ENCODE assay signal across 8 mouse cellular contexts in genomic region chr3:32709388-32709787, GRCm38 (mm10). TPM values are rescaled to one million over a fixed set of nuclear protein-coding genes. Genes with fewer than 3 reads are reported as not detected.
DNase-seq lines count a peak whose midpoint lies in the region; ATAC-seq and TF ChIP-seq lines count a peak whose summit lies in the region.

No protein-coding gene starts in this region.

- no peak for TF ChIP-seq POLR2A in bone marrow macrophage, adult 2 months (IDR thresholded peaks at IDR 0.05; ENCODE audit: borderline replicate concordance, low read depth, low read length)

- DNase-seq in kidney, postnatal 4 days: no peak
- no peak for DNase-seq in hindbrain, embryonic 14.5 days (ENCODE audit: low spot score)
- no peak for DNase-seq in layer of hippocampus, adult 9-11 months
- DNase-seq in spleen, postnatal 10 days (ENCODE audit: low spot score in 2 of 2): no peak
- no peak for DNase-seq in adrenal gland, postnatal 25 days

- H3K36me3 ChIP-seq in kidney, embryonic 14.5 days (ENCODE audit: control insufficient read depth, insufficient read depth, low read length): peaks cover 29% of the 10 kb centered on the region
- H3K36me3 ChIP-seq in hindbrain, embryonic 14.5 days (replicated peaks; ENCODE audit: control insufficient read depth, insufficient read depth): peaks cover 28% of the 10 kb centered on the region
- H3K36me3 ChIP-seq in midbrain, embryonic 13.5 days: peaks cover 28% of the 10 kb centered on the region

- H3K9ac ChIP-seq in kidney, embryonic 14.5 days (ENCODE audit: low read depth, low read length): peak overlapping the region; percentile 83
- H3K9ac ChIP-seq in hindbrain, embryonic 14.5 days: peak overlapping the region; percentile 68
- H3K9ac ChIP-seq in midbrain, embryonic 13.5 days (replicated peaks): peak overlapping the region; percentile 95

- H3K4me3 ChIP-seq in kidney, embryonic 14.5 days (ENCODE audit: low read length): peak overlapping the region; percentile 85
- peak overlapping the region; percentile 97 for H3K4me3 ChIP-seq in bone marrow macrophage, adult 2 months (ENCODE audit: insufficient read depth, low read length)
- H3K4me3 ChIP-seq in hindbrain, embryonic 14.5 days (replicated peaks; ENCODE audit: low read length): peak overlapping the region; percentile 62
- peak overlapping the region; percentile 98 for H3K4me3 ChIP-seq in midbrain, embryonic 13.5 days (replicated peaks)

- ATAC-seq in kidney, embryonic 14.5 days (ENCODE audit: low FRiP score, low TSS enrichment): no peak
- no peak for ATAC-seq in hindbrain, embryonic 14.5 days (ENCODE audit: low FRiP score)
- ATAC-seq in midbrain, embryonic 13.5 days: no peak

- no peak for TF ChIP-seq CTCF in bone marrow macrophage, adult 2 months (IDR thresholded peaks at IDR 0.05; ENCODE audit: low read depth, low read length)

- H3K4me2 ChIP-seq in kidney, embryonic 14.5 days (replicated peaks; ENCODE audit: low read depth, low read length): peak overlapping the region; percentile 69
- H3K4me2 ChIP-seq in hindbrain, embryonic 14.5 days (replicated peaks): peak overlapping the region; percentile 77
- H3K4me2 ChIP-seq in midbrain, embryonic 13.5 days (replicated peaks): peak overlapping the region; percentile 82

- H3K27me3 ChIP-seq in kidney, embryonic 14.5 days (ENCODE audit: control insufficient read depth, insufficient read depth, low read length): no peaks in the 10 kb centered on the region
- no peaks in the 10 kb centered on the region for H3K27me3 ChIP-seq in hindbrain, embryonic 14.5 days (ENCODE audit: control insufficient read depth, insufficient read depth, low read length)
- H3K27me3 ChIP-seq in midbrain, embryonic 13.5 days: no peaks in the 10 kb centered on the region

- peaks cover 10% of the 10 kb centered on the region; the same call in 1 of the 2 replicates for H3K4me1 ChIP-seq in kidney, embryonic 14.5 days (ENCODE audit: control insufficient read depth, insufficient read depth, low read length)
- H3K4me1 ChIP-seq in bone marrow macrophage, adult 2 months (ENCODE audit: control insufficient read depth, insufficient read depth, low read length): peaks cover 3% of the 10 kb centered on the region; the same call in 1 of the 2 replicates
- peaks cover 15% of the 10 kb centered on the region; the same call in 1 of the 2 replicates for H3K4me1 ChIP-seq in hindbrain, embryonic 14.5 days (replicated peaks; ENCODE audit: control insufficient read depth, insufficient read depth, low read length)
- peaks cover 18% of the 10 kb centered on the region for H3K4me1 ChIP-seq in midbrain, embryonic 13.5 days (replicated peaks)

- WGBS in kidney, embryonic 14.5 days: 7% methylated on average over 9 of the region's 9 CpGs
- WGBS in hindbrain, embryonic 14.5 days: 10% methylated on average over 9 of the region's 9 CpGs
- 11% methylated on average over 9 of the region's 9 CpGs for WGBS in midbrain, embryonic 13.5 days

- H3K27ac ChIP-seq in kidney, embryonic 14.5 days (ENCODE audit: low read depth, low read length): peak overlapping the region; percentile 90
- peak overlapping the region; percentile 78 for H3K27ac ChIP-seq in bone marrow macrophage, adult 2 months (ENCODE audit: insufficient read depth, low read depth, low read length)
- peak overlapping the region; percentile 86; the same call in 1 of the 2 replicates for H3K27ac ChIP-seq in hindbrain, embryonic 14.5 days
- peak overlapping the region; percentile 94 for H3K27ac ChIP-seq in midbrain, embryonic 13.5 days

- H3K9me3 ChIP-seq in kidney, embryonic 14.5 days (ENCODE audit: control insufficient read depth, low read length): no peaks in the 10 kb centered on the region
- no peaks in the 10 kb centered on the region for H3K9me3 ChIP-seq in hindbrain, embryonic 14.5 days (ENCODE audit: control insufficient read depth, low read length)
- H3K9me3 ChIP-seq in midbrain, embryonic 13.5 days: no peaks in the 10 kb centered on the region

RNA-seq across cellular contexts. Expression of gene Actl6a, which starts 3.3 kb away (rescaled TPM):
- polyA plus RNA-seq in kidney, embryonic 14.5 days (2014; fragmentation: Nextera tagmentation; extraction: Ambion mirVana): 197 and 214 TPM in 2 replicates
- polyA plus RNA-seq in bone marrow macrophage, adult 2 months (2012; ENCODE audit: insufficient read depth, insufficient read length, missing spikeins): 31.7 and 40.9 TPM in 2 replicates
- polyA plus RNA-seq in hindbrain, embryonic 14.5 days (2014; fragmentation: Nextera tagmentation; extraction: Ambion mirVana): 58.7 and 63.9 TPM in 2 replicates
- 149 TPM in 2 replicates for polyA plus RNA-seq in midbrain, embryonic 13.5 days (2015; fragmentation: Nextera tagmentation; extraction: Ambion mirVana)
- 55.6 and 57.1 TPM in 2 replicates for total RNA-seq in adrenal gland, postnatal 25 days (2021)

RNA-seq across cellular contexts. Expression of gene Ndufb5, which starts 27.4 kb away (rescaled TPM):
- 358 and 449 TPM in 2 replicates for polyA plus RNA-seq in kidney, embryonic 14.5 days (2014; fragmentation: Nextera tagmentation; extraction: Ambion mirVana)
- 143 TPM in 2 replicates for polyA plus RNA-seq in bone marrow macrophage, adult 2 months (2012; ENCODE audit: insufficient read depth, insufficient read length, missing spikeins)
- 336 and 395 TPM in 2 replicates for polyA plus RNA-seq in hindbrain, embryonic 14.5 days (2014; fragmentation: Nextera tagmentation; extraction: Ambion mirVana)
- 308 and 338 TPM in 2 replicates for polyA plus RNA-seq in midbrain, embryonic 13.5 days (2015; fragmentation: Nextera tagmentation; extraction: Ambion mirVana)
- total RNA-seq in adrenal gland, postnatal 25 days (2021): 296 and 331 TPM in 2 replicates

RNA-seq across cellular contexts. Expression of gene Mrpl47, which starts 28.0 kb away (rescaled TPM):
- 35.7 and 55.2 TPM in 2 replicates for polyA plus RNA-seq in kidney, embryonic 14.5 days (2014; fragmentation: Nextera tagmentation; extraction: Ambion mirVana)
- 13.2 and 19.3 TPM in 2 replicates for polyA plus RNA-seq in bone marrow macrophage, adult 2 months (2012; ENCODE audit: insufficient read depth, insufficient read length, missing spikeins)
- polyA plus RNA-seq in hindbrain, embryonic 14.5 days (2014; fragmentation: Nextera tagmentation; extraction: Ambion mirVana): 28.8 and 33.2 TPM in 2 replicates
- 36.7 and 40.4 TPM in 2 replicates for polyA plus RNA-seq in midbrain, embryonic 13.5 days (2015; fragmentation: Nextera tagmentation; extraction: Ambion mirVana)
- 27.8 and 33.5 TPM in 2 replicates for total RNA-seq in adrenal gland, postnatal 25 days (2021)
